Mouse (Mus musculus) adrenal gland, postnatal 10 days (tissue): Measurements from ENCODE around the gene Ush1g. TPM values are rescaled to one million over a fixed set of nuclear protein-coding genes. Genes with fewer than 3 reads are reported as not detected.
A peak's percentile ranks its signal among the peaks of the same experiment; 100 is the strongest.

Experiments
- DNase-seq: peaks from one replicate; pipeline ENCODE4 v3.0.0; 2021; ENCODE audit warnings: mixed read lengths
- total RNA-seq, 2 experiments: library from RNA; stranded (reverse); gene quantifications; 2 replicates each; pipeline ENCODE4 v1.2.3; 2021

The Ush1g gene
- total RNA-seq, 2 experiments from 2014 or later, result 0.39 to 1.00 TPM

DNA sequence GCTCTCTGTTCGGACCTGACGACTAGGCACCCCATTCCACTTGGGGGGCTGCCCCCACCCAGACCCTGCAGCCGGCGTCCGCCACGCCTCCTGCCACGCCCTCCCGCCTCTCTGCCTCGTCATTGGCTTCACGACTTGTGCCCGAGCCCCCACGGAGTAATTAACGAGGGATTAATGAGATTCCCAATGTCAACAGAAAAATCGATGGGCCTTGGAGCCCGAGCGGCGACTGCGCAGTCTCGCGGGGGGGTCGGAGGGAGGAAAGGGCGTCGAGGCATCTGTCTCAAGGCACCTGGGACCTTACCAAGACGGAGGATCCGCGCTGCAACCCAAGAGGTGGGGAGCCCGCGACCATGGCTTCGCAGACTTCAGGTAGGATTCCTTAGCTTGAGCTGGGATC, 12.7 kb upstream of the Ush1g start, which contains the start of gene Otop3:
Gene Otop3, plus strand, starts transcription at position 201 of the 400 bp plus-strand sequence.
- DNase-seq, result no peak

DNA sequence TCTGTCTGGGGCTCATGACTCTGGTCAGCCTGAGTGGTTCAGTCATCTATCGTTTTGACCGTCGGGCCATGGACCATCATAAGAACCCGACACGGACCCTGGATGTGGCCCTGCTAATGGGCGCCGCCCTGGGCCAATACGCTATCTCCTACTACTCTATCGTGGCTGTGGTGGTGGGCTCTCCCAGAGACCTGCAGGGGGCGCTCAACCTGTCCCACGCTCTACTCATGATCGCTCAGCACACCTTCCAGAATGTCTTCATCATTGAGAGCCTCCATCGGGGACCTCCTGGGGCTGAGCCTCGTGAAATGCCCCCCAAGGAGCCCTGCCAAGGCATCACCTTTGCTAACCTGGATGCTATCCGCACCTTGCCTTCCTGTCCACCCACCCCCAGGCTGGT, 7.5 kb upstream of the Ush1g start:
- no peak for DNase-seq

DNA sequence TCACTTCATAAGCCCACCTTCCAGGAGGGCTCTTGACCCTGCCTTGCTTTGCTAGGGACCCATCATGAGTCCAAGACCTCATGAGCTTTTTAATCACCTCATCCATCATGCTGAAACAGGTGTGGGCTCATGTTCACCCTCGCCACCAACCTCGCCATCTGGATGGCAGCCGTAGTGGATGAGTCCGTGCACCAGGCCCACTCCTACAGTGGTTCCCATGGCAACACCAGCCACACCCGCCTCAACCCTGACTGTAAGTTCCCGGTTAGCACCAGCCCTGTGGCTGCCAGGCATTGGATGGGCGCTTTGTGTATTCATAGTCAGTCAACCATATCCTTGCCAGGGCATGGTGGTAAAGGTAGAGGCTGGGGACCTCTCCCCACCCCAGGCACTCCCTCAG, 4.9 kb upstream of the Ush1g start:
- no peak for DNase-seq

- DNase-seq, result no peak
Measured at GRCm38 (mm10) chr11:115323354-115323753, 1.5 kb upstream of the Ush1g start.

GRCm38 (mm10) chr11:115319704-115320383, 2.0 kb downstream of the Ush1g start:
- DNase-seq, result no peak

DNA sequence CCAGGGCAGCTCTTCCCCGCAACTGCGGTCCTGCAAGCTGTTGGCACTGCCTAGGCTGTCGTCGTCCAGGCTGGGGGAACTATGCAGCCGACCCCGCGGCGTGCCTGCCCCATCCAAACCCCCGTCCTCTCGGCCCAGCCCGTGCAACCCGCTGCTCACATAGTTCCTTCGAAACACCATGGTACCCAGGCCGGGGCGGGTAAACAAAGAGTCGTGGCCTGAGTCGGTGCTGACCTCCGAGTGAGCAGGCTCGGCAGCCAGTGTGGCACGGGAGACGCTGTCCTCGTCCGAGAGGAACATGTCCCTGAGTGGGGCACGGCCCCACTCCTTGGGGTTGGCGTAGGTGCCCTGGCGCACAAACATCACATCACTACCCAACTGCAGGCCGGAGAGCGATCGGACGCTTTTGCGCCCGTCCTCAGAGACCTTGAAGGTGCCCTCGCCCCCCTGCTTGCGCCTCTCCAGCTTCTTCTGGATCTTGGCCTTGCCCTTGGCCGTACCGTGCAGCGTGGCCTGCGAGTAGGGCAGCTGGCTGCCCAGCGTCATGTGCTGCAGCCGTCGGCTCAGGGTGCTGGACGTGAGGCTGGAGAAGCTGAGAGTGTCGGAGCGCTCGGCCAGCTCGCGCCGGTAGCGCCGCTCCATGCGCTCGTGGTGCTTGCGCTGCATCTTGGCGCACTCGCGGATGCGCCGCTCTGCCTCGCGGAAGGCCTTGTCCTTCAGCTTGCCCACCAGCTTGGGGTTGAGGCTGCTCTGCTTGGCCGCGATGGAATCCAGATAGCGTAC, 3.4 kb downstream of the Ush1g start:
- no peak for DNase-seq

GRCm38 (mm10) chr11:115317204-115317603, 4.6 kb downstream of the Ush1g start:
- peak; percentile 30 for DNase-seq

DNA sequence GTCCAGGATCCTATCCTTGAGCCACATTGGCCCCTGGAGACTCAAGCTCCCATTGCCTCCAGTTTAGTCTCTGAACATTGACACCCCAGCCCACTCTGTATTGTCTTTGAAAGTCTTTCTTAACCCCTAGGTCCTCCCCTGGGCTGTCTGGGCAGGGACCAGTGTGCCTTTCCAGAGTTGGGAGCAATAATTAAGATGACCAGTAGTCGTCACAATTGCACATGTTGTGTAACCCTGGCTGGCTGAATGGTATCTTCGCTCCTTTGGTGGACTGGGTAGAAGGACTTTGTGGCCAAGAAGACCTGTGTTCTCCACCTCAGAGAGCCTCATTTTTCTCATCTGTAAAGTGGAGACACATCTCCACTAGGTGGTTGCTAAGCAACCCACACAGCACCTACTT, 7.6 kb downstream of the Ush1g start:
- DNase-seq, result peak; percentile 33

- no peak for DNase-seq
Measured at GRCm38 (mm10) chr11:115308781-115309180, 13.1 kb downstream of the Ush1g start.

DNA sequence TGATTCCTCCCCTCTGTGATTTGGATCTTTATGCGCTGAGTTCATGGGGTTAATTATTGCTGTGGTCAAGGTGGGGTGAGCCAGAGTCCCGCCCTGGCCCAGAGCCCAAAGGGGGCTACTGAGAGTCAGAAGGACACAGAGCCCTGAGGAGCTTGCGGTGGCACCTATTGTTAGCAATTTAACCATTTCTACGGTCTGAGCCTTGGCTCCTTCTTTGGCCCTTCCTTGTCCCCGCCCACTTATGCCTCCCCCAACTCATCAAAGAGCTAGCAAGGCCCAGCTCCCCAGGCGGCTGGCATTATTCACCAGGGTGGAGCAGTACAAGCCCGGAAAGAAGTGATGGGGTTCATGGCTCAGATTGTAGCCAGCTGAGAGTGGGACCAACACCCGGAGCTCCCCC, 15.0 kb downstream of the Ush1g start, which contains the start of gene Otop2:
Gene Otop2, plus strand, starts transcription at position 301 of the 400 bp plus-strand sequence.
- DNase-seq, result no peak

DNA sequence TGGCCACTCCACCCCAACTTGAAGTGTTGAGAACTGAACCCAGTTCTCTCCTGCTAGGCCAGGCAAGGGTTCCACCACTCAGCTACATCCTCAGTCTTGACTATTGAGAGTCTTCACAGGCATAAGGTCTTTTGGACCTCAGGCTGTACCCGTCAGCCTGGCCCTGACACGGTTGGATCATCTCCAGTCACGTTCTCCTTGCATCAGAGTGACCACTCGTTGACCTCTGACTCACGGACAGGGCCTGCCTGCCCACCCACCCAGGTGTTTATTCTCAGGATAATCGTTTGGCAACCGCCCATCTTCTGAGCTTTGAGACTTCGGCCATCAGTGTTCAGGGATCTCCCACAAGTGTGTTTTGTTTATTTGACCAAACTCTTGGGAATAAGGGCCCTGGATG, 18.7 kb downstream of the Ush1g start:
- DNase-seq, result no peak

- DNase-seq, result no peak
Measured at GRCm38 (mm10) chr11:115301351-115301750, 20.5 kb downstream of the Ush1g start.

- no peak for DNase-seq
Measured at GRCm38 (mm10) chr11:115300745-115301144, 21.1 kb downstream of the Ush1g start.

DNA sequence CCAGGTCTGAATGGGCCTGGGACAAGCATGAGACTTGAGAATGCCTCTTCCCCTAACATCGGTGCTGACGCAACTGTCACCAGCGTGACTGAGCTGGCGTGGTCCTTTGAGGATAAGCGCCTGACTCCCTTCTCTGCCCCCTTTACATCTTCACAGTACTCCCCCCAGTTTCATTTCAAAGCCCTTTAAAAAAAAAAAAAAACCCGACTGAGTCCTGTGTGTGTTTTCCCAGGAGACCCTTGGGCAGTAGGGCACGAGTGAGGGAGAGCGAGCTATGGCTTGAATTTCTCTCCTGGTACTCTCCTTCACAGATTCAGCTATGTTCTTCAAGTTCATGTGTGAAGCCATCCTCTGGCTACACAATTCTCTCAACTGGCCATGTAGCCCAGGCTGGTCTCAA, 23.7 kb downstream of the Ush1g start:
- no peak for DNase-seq

DNA sequence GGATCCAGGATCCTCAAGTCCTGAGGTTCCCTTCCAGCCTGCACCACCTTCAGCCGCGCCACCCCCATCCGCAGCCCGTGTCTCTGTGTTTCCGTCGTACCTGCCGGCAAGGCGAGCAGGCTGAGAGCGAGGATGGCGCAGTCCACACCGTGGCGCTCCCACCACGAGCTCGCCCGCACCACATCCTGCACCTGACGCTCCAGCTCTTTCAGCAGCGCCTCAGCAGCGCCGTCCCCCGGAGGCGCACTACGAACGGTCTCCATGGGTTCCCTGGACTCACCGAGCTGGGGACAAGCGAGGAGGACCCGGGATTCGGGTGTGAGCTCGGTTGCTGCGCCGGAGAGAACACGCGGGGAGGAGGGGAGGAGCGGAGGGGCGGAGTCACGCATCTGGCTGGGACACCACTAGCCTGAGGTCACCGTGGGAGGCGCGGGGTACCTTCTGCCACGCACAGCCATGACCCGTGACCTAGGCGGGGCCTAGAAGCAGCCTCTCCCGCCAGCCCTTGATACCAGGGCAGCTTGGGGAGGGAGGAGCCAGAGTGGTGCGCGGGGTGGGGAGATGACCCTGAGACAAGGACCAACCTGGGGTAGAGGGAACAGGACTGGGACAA, 24.5 kb downstream of the Ush1g start, which contains the start of gene Fads6:
Gene Fads6, minus strand, starts transcription at position 450 of the 613 bp plus-strand sequence.
- DNase-seq, result peak; percentile 77

- peak; percentile 46 for DNase-seq
Measured at GRCm38 (mm10) chr11:115296471-115297210, 25.2 kb downstream of the Ush1g start.

DNA sequence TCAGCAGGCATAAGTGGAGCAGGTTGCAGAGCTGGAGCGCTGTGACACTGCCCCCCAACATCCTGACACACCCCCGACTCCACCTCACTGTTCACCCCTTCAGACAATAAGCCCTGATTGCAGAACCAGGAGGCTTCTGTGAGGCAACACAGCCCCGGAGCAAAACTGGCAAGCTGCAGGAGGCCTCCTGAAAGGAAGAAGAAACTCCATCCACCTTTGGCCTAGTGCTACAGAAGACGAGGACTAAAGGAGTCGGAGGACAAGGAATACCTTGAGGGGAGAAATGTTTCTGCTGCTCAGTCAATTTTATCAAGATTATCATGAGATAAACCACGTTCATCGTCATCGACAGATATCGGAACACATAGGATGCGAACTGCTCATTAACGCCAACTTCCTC, 25.9 kb downstream of the Ush1g start:
- no peak for DNase-seq

GRCm38 (mm10) chr11:115292631-115293375, 29.0 kb downstream of the Ush1g start:
- no peak for DNase-seq

DNA sequence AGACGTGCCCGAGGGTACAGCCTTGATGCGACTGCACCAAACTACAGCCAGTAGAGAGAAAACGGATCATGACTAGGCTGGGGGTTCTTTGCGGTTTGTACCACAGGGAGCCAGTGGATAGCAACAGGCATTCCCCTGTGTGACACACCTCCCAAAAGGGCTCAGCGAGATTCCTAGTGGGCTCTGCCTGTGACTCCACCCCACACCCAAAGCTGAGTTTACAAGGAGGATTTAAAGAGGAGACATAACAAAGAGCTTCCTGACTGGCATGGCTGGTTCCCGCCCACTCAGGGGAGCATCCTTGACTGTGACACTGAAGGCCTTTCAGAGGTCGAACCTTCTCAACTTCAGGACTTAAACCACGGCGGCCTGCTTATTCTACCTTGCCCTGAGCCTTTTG, 30.3 kb downstream of the Ush1g start:
- DNase-seq, result no peak

GRCm38 (mm10) chr11:115290919-115291318, 30.9 kb downstream of the Ush1g start:
- DNase-seq, result no peak

DNA sequence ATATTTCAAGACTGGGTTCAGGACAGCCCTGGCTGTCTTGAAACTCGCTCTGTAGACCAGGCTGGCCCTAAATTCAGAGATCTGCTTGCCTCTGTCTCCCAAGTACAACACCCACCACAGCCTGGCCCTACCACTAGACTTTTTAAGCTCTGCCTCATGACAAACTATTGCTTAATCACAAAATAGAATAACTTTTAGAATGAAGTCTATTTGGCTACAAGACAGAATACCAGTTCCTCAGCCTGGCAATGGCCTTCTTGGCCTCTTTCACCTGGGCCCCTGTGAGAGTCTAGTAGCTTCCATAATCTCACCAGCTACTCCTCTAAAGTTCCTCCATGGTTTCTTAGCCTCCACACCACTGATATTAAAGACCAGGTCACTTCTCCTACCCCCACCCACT, 31.5 kb downstream of the Ush1g start:
- no peak for DNase-seq

GRCm38 (mm10) chr11:115289885-115290284, 32.0 kb downstream of the Ush1g start:
- DNase-seq, result no peak
